Mouse (Mus musculus) limb, embryonic 14.5 days (tissue): ENCODE data around the gene Pkm. TPM values are rescaled to one million over a fixed set of nuclear protein-coding genes. Genes with fewer than 3 reads are reported as not detected.
A peak's percentile ranks its signal among the peaks of the same experiment; 100 is the strongest.

Experiments
- ATAC-seq: fragments of 200-750 bp; cut with Nextera tagmentation; 2 replicates; pipeline ENCODE4 v1.8.0; 2017; ENCODE audit warnings: low read depth, moderate number of reproducible peaks, moderate TSS enrichment; ENCODE audit not compliant: low FRiP score
- DNase-seq: peaks from one replicate; pipeline ENCODE4 v3.0.0-alpha.2; 2015; ENCODE audit warnings: low spot score
- H3K27ac ChIP-seq: fragments of 300-500 bp; sonication (generic); replicated peaks from 2 replicates; pipeline ENCODE4 v1.5.1; 2014; ENCODE audit warnings: low read depth, mild to moderate bottlenecking, low read length, moderate library complexity, mixed read lengths
- H3K27me3 ChIP-seq: fragments of 300-500 bp; sonication (generic); 2 replicates; pipeline ENCODE4 v1.6.1; 2014; ENCODE audit warnings: low read length, mixed read lengths; ENCODE audit not compliant: control insufficient read depth, insufficient read depth
- H3K36me3 ChIP-seq: fragments of 300-500 bp; sonication (generic); 2 replicates; pipeline ENCODE4 v1.6.1; 2014; ENCODE audit warnings: mild to moderate bottlenecking, low read length, moderate library complexity, mixed read lengths; ENCODE audit not compliant: control insufficient read depth, insufficient read depth
- H3K4me1 ChIP-seq: fragments of 300-500 bp; sonication (generic); 2 replicates; pipeline ENCODE4 v1.6.1; 2014; ENCODE audit warnings: antibody characterized with exemption, low read length, mixed read lengths; ENCODE audit not compliant: control insufficient read depth, insufficient read depth
- H3K4me2 ChIP-seq: fragments of 300-500 bp; sonication (generic); replicated peaks from 2 replicates; pipeline ENCODE4 v1.6.1; 2014; ENCODE audit warnings: low read depth, mild to moderate bottlenecking, low read length, moderate library complexity; ENCODE audit not compliant: severe bottlenecking
- H3K4me3 ChIP-seq: fragments of 300-500 bp; sonication (generic); replicated peaks from 2 replicates; pipeline ENCODE4 v1.5.1; 2014; ENCODE audit warnings: low read length
- H3K9ac ChIP-seq: fragments of 300-500 bp; sonication (generic); 2 replicates; pipeline ENCODE4 v1.6.1; 2014; ENCODE audit warnings: mild to moderate bottlenecking, low read depth, low read length, moderate library complexity; ENCODE audit not compliant: severe bottlenecking
- H3K9me3 ChIP-seq: fragments of 300-500 bp; sonication (generic); 2 replicates; pipeline ENCODE4 v1.6.1; 2016; ENCODE audit warnings: low read length; ENCODE audit not compliant: control insufficient read depth
- POLR2A ChIP-seq: fragments of 200-500 bp; IDR thresholded peaks from 2 replicates; pipeline ENCODE4 v1.8.0; 2012; ENCODE audit warnings: inconsistent platforms, mild to moderate bottlenecking, moderate library complexity, borderline replicate concordance; ENCODE audit not compliant: insufficient read depth, insufficient read length; ENCODE audit errors: extremely low read depth
- WGBS: fragments of 180-500 bp; shearing (Covaris S2); extraction: QIAGEN DNeasy Blood & Tissue Kit; methylation state at CpG from one replicate; pipeline ENCODE4 v1.1.7; 2014; 5-methylcytosine and 5-hydroxymethylcytosine counted together
- polyA plus RNA-seq, 2 experiments: library from polyadenylated mRNA; depleted of rRNA in 1 of 2; stranded (reverse) in 1 of 2; unstranded in 1 of 2; fragments of >200 nt; fragmentation: Nextera tagmentation in 1 of 2; extraction: Ambion mirVana in 1 of 2; gene quantifications; 2 replicates each; pipeline versions ENCODE4 v1.2.1 to v1.2.3; 2012 to 2014

Pkm gene
- polyA plus RNA-seq, 2 experiments: 988 to 1,025 TPM

DNA sequence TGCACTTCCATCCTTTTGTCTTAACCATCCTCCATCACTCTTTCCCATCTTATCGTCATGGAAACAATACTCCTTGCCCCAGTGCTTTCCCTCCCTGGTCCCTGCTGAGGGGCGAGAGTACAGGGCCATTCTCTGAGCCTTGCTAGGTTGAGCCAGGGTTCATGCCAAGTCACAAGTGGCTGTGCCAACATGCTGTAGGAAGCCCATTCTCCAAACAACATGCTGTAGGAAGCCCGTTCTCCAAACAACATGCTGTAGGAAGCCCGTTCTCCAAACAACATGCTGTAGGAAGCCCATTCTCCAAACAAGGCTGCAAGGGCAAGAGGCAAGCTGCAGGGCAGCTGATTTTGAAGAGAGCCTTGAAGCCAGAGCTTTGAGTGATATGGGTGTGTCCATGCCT, 62.1 kb downstream of the Pkm start:
- Histone ChIP-seq H3K4me3 (no peak overlapping the region), H3K27ac (no peak overlapping the region), H3K27me3 (no peaks in the 10 kb centered on the region), H3K9ac (no peak overlapping the region), H3K36me3 (no peaks in the 10 kb centered on the region), H3K9me3 (no peaks in the 10 kb centered on the region), H3K4me1 (no peaks in the 10 kb centered on the region), H3K4me2 (no peak overlapping the region)
- no peak for ATAC-seq
- TF ChIP-seq POLR2A: no peak
- 94% methylated on average over 4 of the region's 4 CpGs for WGBS
- no peak for DNase-seq

DNA sequence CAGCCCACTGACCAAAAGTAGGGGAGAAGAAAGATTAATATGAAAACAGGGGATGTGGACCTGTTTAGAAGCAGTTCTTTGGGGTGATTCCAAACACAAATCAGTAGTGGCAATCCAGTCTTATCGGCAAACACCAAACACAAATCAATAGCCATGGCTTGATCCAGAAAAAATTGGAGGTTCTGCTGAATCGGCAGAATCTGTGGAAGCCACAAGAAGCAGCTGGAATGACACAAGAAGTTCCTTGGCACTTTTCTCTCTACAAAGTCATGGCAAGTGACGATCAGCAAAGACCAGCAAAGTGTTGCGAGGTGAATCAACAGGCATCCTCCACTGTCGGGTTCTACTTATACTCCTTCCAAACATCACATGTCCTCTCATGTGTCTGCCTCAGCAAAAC, 65.0 kb downstream of the Pkm start:
- Histone ChIP-seq H3K4me1 (peaks cover 9% of the 10 kb centered on the region; the same call in 1 of the 2 replicates), H3K4me2 (no peak overlapping the region), H3K4me3 (no peak overlapping the region), H3K9me3 (no peaks in the 10 kb centered on the region), H3K27ac (no peak overlapping the region), H3K27me3 (no peaks in the 10 kb centered on the region), H3K36me3 (no peaks in the 10 kb centered on the region), H3K9ac (no peak overlapping the region)
- TF ChIP-seq POLR2A: no peak
- ATAC-seq (no peak), DNase-seq (no peak)
- WGBS: 89% methylated on average over 5 of the region's 5 CpGs

DNA sequence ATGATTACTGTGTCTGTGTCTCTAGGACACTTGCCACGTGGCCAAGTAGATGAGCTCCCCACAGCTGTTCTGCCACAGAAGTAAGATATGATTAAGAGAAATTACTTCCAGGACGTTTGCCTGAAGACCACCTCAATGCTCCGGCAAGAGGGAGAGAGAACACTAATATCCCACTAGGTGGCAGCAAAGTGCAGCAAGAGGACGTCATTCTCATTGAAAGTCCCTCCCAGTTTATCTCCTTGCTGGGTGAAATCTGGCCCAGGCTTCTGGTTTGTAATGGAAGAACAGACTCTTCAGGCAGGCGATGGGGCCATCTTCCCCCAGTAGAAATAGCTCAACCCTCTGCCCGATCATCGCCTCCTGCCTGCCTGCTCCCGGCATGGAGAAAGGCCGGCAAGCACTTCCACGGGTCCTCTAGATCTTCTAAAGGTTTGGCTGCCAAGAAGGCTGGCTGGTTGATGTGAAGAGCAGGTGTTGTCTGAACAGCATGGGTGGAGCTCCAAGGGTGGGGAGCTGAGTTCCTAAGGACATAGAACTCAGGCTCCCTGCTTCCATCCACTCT, 67.0 kb downstream of the Pkm start:
- TF ChIP-seq POLR2A: no peak
- H3K4me3 ChIP-seq: no peak overlapping the region
- peak; percentile 78 for ATAC-seq

DNA sequence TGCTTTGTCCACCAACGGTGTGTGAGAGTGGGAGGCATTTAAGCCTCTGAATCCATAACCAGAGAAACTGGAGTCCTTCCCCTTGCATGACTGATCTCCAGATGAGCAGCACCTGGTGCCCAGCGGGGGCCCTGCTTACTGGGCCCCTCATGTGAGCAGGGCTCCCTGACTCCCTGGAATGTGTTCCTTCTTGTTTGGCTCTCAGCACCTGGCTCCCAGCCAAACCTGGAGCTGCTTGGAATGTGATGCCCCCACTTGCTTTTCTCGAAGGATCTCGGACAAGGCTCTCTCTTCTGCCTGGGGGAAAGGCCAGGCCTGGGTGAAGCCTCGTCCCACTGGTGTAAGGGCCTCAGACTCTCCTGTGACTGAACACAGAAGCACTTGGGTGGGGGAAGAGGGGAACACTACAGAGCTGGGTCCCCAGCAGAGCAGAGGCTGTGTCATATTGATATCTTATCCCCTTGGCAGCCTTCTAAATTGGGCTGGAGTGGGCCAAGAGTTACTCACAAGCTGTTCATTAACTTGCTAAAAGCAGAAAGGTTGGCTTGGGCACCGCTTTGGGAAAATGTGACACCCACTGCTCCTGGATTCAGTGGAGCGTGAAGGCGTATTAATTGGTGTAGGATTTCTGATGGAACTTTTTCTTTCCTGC, 67.7 kb downstream of the Pkm start:
- Histone ChIP-seq H3K4me3 (no peak overlapping the region), H3K4me1 (peaks cover 9% of the 10 kb centered on the region; the same call in 1 of the 2 replicates), H3K4me2 (no peak overlapping the region; the same call in 1 of the 2 replicates), H3K9ac (no peak overlapping the region), H3K27me3 (no peaks in the 10 kb centered on the region), H3K36me3 (no peaks in the 10 kb centered on the region), H3K27ac (peak overlapping the region; percentile 34), H3K9me3 (no peaks in the 10 kb centered on the region)
- TF ChIP-seq POLR2A: no peak
- ATAC-seq: peak; percentile 58
- 40% methylated on average over 8 of the region's 8 CpGs for WGBS
- peak; percentile 55 for DNase-seq

More for the DNA sequence above, 67.0 kb downstream of the Pkm start:
- Histone ChIP-seq H3K27ac (peak overlapping the region; percentile 58; the same call in 1 of the 2 replicates), H3K9me3 (no peaks in the 10 kb centered on the region), H3K36me3 (no peaks in the 10 kb centered on the region), H3K4me1 (peaks cover 9% of the 10 kb centered on the region; the same call in 1 of the 2 replicates), H3K4me2 (peak overlapping the region; percentile 37; the same call in 1 of the 2 replicates), H3K9ac (no peak overlapping the region), H3K27me3 (no peaks in the 10 kb centered on the region)
- WGBS: 13% methylated on average over 10 of the region's 10 CpGs
- peak; percentile 94 for DNase-seq

DNA sequence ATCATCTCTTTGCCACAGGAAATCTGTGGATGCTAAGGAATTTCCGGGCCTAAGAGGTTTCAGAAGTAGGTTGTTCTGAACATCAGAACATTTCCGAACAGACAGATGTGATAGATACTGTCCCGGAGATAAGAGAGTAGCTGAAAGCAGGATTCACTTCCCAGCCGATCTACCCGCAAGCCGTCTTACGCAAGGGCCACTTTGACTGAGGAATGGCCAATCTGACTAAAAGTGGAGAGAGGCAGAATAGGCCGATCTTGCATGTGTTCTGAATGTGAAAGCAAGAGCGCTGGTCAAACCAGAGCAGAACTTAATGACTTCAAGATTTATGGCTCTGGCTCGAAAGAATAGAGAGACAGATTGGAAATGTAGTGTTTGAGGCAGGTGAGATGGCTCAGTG, 69.3 kb downstream of the Pkm start:
- no peaks in the 10 kb centered on the region for H3K36me3 ChIP-seq
- H3K4me1 ChIP-seq: peaks cover 9% of the 10 kb centered on the region; the same call in 1 of the 2 replicates
- H3K9me3 ChIP-seq: no peaks in the 10 kb centered on the region
- H3K9ac ChIP-seq: no peak overlapping the region
- H3K4me2 ChIP-seq: no peak overlapping the region
- H3K27ac ChIP-seq: no peak overlapping the region
- whole genome bisulfite sequencing: 74% methylated on average over 10 of the region's 10 CpGs
- ATAC-seq (no peak), DNase-seq (no peak)
- H3K27me3 ChIP-seq: no peaks in the 10 kb centered on the region
- TF ChIP-seq POLR2A: no peak
- H3K4me3 ChIP-seq: no peak overlapping the region
